Mouse (Mus musculus) testis, adult 2 months (tissue): ENCODE data around the gene Cda. TPM values are rescaled to one million over a fixed set of nuclear protein-coding genes. Genes with fewer than 3 reads are reported as not detected.

ENCODE experiments used
- H3K27ac ChIP-seq: fragments of 200-500 bp; 2 replicates; pipeline ENCODE4 v1.5.1; 2012; ENCODE audit warnings: low read depth, low read length; ENCODE audit not compliant: control insufficient read depth, insufficient read depth
- H3K27me3 ChIP-seq: fragments of 200-500 bp; 2 replicates; pipeline ENCODE4 v1.6.1; 2012; ENCODE audit warnings: mild to moderate bottlenecking, low read length, moderate library complexity; ENCODE audit not compliant: control insufficient read depth, insufficient read depth
- H3K36me3 ChIP-seq: fragments of 200-500 bp; 2 replicates; pipeline ENCODE4 v1.6.1; 2012; ENCODE audit warnings: mild to moderate bottlenecking, low read length; ENCODE audit not compliant: control insufficient read depth, insufficient read depth
- H3K4me1 ChIP-seq: fragments of 200-500 bp; 2 replicates; pipeline ENCODE4 v1.6.1; 2012; ENCODE audit warnings: low read length; ENCODE audit not compliant: control insufficient read depth, insufficient read depth
- H3K4me3 ChIP-seq: fragments of 200-500 bp; 2 replicates; pipeline ENCODE4 v1.5.1; 2012; ENCODE audit warnings: low read depth, mild to moderate bottlenecking, low read length, moderate library complexity, mixed read lengths; ENCODE audit not compliant: control insufficient read depth
- CTCF ChIP-seq: fragments of 200-500 bp; IDR thresholded peaks from 2 replicates; pipeline ENCODE4 v1.5.1; 2012; ENCODE audit warnings: low read depth, mild to moderate bottlenecking, inconsistent platforms, low read length, moderate library complexity; ENCODE audit not compliant: control insufficient read depth, insufficient read depth, insufficient replicate concordance
- POLR2A ChIP-seq: fragments of 200-500 bp; IDR thresholded peaks from 2 replicates; pipeline ENCODE4 v1.6.1; 2012; ENCODE audit warnings: low read depth, mild to moderate bottlenecking, inconsistent platforms, low read length, moderate library complexity; ENCODE audit not compliant: control insufficient read depth
- polyA plus RNA-seq: library from polyadenylated mRNA; depleted of rRNA; stranded (reverse); fragments of >200 nt; gene quantifications from 2 replicates; pipeline ENCODE4 v1.2.3, GENCODE M21; 2012

Cda gene
- polyA plus RNA-seq, 1 experiment = 0.61 TPM

DNA sequence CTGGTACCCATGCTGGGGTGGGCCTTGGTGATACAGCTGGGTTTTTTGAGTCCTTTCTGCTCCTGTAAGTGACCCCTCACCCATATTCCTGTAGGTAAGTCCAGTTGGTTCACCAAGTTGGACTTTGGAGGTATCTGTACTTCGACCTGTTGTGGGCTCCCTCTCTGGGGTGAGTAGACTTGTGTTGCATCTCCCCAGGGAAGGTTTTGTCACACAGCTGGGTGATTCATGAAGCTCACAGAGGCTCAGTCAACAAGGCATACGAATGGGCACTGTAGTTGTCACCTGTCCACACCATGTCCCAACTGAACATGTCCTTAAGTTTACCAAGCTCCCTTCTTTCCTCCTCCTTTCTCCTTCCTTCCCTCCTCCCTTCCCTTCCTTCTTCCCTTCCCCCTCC lies 1.2 kb downstream of the Cda start:
- no peak for TF ChIP-seq CTCF
- no peak for TF ChIP-seq POLR2A
- Histone ChIP-seq H3K4me1 (peaks cover 3% of the 10 kb centered on the region), H3K36me3 (no peaks in the 10 kb centered on the region), H3K27me3 (no peaks in the 10 kb centered on the region), H3K4me3 (no peak overlapping the region), H3K27ac (no peak overlapping the region)

DNA sequence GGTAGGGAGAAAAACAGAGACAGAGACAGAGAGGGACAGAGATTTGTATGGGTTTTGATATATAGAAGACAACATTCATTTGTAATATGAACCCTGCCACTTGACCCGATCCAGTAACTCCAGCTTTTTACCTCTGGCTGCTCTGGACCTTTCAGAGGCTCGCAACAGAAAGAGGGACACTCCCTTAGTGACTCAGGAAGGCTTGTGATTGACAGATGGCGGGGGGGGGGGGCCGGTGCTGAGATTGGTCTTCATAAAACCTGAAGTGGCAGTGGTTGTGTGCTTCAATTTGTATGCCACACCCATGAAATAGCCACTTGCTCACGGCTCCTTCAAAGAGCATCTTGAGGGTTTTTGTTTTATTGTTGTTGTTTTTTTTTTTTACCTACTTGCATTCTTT lies 4.3 kb downstream of the Cda start:
- H3K27me3 ChIP-seq = no peaks in the 10 kb centered on the region
- H3K27ac ChIP-seq = no peak overlapping the region
- no peak overlapping the region for H3K4me3 ChIP-seq
- TF ChIP-seq CTCF = no peak
- no peak for TF ChIP-seq POLR2A
- H3K36me3 ChIP-seq = no peaks in the 10 kb centered on the region
- H3K4me1 ChIP-seq = peaks cover 2% of the 10 kb centered on the region

DNA sequence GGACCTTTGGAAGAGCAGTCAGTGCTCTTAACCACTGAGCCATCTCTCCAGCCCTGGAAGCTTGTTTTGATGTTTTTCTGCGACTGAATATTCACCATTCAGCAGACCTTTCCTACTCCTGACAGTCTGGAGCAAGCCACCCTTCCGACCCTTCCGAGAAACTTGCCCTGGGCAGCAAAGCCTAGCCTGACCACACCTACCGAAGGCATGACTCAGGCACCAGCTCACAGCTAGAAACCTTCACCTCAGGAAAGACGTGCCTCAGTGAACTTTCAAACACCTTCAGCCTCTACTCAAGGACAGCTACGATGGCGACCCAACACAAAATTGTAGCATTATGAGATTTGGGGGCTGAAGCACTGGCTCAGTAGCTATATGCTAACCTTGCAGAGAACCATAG lies 4.9 kb downstream of the Cda start:
- no peaks in the 10 kb centered on the region for H3K27me3 ChIP-seq
- no peaks in the 10 kb centered on the region for H3K4me1 ChIP-seq
- no peak overlapping the region for H3K4me3 ChIP-seq
- TF ChIP-seq CTCF = no peak
- TF ChIP-seq POLR2A = no peak
- H3K27ac ChIP-seq = no peak overlapping the region
- no peaks in the 10 kb centered on the region for H3K36me3 ChIP-seq

DNA sequence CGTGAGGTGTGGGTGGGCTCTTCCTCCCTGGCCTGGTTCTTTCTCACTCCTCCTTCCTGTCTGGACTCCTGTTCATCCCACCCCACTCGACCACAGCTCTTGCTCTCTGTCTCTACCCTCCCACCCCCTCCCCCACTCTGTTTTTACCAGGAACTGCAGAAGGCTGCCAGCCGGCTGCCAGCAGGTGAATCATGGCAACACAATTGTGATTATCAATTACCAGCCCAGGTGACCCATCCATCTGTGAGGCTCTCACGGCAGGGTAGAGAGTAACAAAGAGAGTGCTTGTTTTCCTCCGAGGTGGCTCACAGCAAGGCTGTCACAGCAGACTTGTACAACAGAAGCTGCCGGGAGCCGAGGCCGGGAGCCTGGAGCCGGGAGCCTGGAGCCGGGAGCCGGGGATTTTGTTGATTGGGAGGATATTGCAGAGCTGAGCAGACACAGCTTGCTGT lies 6.4 kb downstream of the Cda start:
- Histone ChIP-seq H3K4me1 (no peaks in the 10 kb centered on the region), H3K27ac (no peak overlapping the region), H3K36me3 (no peaks in the 10 kb centered on the region), H3K4me3 (no peak overlapping the region), H3K27me3 (no peaks in the 10 kb centered on the region)
- TF ChIP-seq POLR2A (no peak), CTCF (no peak)

DNA sequence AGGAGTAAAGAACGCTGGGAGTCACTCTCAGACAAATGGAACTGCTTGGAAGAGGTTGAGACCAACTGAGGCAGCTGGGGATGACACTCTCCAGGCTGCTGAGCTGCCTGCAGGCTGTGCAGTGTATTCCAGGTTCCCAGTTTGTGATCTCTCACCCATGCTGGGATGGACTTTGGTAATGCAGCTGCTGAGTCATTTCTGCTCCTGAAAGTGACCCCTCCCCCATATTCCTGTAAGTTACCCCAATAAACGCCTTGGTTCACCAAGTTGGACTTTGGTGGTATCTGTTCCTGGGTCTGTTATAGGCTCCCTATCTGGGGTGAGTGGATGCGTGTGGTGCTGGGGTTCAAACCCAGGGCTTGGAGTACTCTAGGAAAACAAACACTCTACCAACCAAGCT lies 9.6 kb downstream of the Cda start:
- no peak overlapping the region for H3K27ac ChIP-seq
- H3K36me3 ChIP-seq = no peaks in the 10 kb centered on the region
- H3K4me1 ChIP-seq = no peaks in the 10 kb centered on the region
- no peak overlapping the region for H3K4me3 ChIP-seq
- H3K27me3 ChIP-seq = no peaks in the 10 kb centered on the region
- no peak for TF ChIP-seq CTCF
- no peak for TF ChIP-seq POLR2A

DNA sequence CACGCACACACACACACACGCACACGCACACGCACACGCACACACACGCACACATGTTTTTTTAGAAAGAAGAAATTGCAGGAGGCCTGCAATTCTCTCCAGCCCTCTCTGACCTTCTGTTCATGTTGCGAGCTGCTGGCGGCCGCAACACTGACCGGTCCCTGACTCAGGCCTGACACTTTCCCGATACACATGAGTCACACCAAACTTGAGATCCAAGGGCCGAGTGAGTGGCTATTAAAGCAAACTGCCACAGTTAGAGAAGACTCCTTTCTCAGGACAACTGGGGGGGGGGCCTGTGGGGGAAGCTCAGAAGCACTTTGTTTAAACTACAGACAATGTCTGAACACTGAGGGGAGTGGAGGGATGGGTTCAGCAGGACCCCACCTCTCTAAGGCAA lies 11.2 kb downstream of the Cda start:
- TF ChIP-seq POLR2A = no peak
- TF ChIP-seq CTCF = no peak
- no peak overlapping the region for H3K4me3 ChIP-seq
- H3K27ac ChIP-seq = no peak overlapping the region
- no peaks in the 10 kb centered on the region for H3K36me3 ChIP-seq
- H3K27me3 ChIP-seq = no peaks in the 10 kb centered on the region
- no peaks in the 10 kb centered on the region for H3K4me1 ChIP-seq

DNA sequence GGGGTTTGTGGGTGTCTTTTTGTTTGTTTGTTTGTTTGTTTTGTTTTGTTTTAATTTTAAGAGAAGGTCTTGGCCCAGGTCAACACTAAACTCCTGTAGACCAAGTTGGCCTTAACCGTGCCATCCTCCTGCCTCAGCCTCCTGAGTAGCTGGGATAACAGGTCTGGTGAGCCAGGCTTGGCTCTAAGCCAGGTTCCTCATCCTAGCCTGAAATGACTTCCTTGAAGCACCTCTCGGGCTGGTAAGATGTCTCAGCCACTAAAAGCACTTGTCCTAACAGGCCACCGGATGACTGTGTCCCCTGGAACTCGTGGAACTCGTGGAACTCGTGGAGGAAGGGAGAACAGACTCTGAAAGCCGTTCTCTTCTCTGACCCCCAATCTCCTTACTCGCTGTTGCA lies 11.7 kb downstream of the Cda start:
- H3K4me1 ChIP-seq = no peaks in the 10 kb centered on the region
- H3K27ac ChIP-seq = no peak overlapping the region
- H3K36me3 ChIP-seq = no peaks in the 10 kb centered on the region
- no peaks in the 10 kb centered on the region for H3K27me3 ChIP-seq
- H3K4me3 ChIP-seq = no peak overlapping the region
- TF ChIP-seq POLR2A = no peak
- TF ChIP-seq CTCF = no peak

DNA sequence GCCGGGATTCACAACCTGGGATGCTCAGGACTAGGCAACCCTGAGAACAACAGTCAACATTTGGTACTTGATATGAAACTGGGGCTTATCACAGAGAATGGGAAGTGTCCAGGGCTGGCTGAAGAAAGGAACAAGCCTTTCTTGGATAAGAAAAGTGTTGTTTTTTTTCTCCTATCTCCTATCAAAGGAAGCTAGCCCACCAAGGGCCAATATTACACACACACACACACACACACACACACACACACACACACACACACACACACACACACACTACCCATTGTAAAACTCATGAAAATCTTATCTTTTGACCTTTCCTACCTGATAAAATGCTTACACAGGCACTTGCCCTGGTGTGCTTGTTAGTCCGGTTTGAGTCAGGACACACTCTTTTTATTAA lies 12.3 kb downstream of the Cda start:
- TF ChIP-seq POLR2A = no peak
- no peak for TF ChIP-seq CTCF
- Histone ChIP-seq H3K4me1 (no peaks in the 10 kb centered on the region), H3K27ac (no peak overlapping the region), H3K27me3 (no peaks in the 10 kb centered on the region), H3K36me3 (no peaks in the 10 kb centered on the region), H3K4me3 (no peak overlapping the region)
